Mouse (Mus musculus): ENCODE data around the gene Ahcyl2. TPM values are rescaled to one million over a fixed set of nuclear protein-coding genes. Genes with fewer than 3 reads are reported as not detected.

Gene Ahcyl2
- total and polyA plus RNA-seq, 2 experiments from 2014 or later = 16.0 to 66.7 TPM

- Histone ChIP-seq H3K4me3 (ENCODE audit: low read depth, low read length) (no peak overlapping the region), H3K36me3 (ENCODE audit: insufficient read depth, low read length) (no peaks in the 10 kb centered on the region), H3K27ac (ENCODE audit: low read depth, low read length) (no peak overlapping the region), H3K27me3 (ENCODE audit: insufficient read depth, low read length) (no peaks in the 10 kb centered on the region), H3K4me1 (ENCODE audit: insufficient read depth, low read length) (no peaks in the 10 kb centered on the region), H3K9ac (replicated peaks; ENCODE audit: low read length, poor library complexity, severe bottlenecking) (no peak overlapping the region), H3K9me3 (ENCODE audit: low read length) (no peaks in the 10 kb centered on the region), H3K4me2 (ENCODE audit: low read depth, low read length, poor library complexity, severe bottlenecking) (no peak overlapping the region)
- no peak for ATAC-seq (ENCODE audit: low FRiP score)
- peak; percentile 71 for TF ChIP-seq CTCF (IDR thresholded peaks at IDR 0.05)
- DNase-seq (ENCODE audit: low spot score) = peak; percentile 65
- 82% methylated on average over 2 of the region's 2 CpGs for WGBS
Observed at GRCm38 (mm10) chr6:29946568-29946967, 178.8 kb downstream of the Ahcyl2 start.

GRCm38 (mm10) chr6:29947823-29948222, 180.0 kb downstream of the Ahcyl2 start:
- no peaks in the 10 kb centered on the region for H3K36me3 ChIP-seq (ENCODE audit: insufficient read depth, low read length)
- no peak overlapping the region for H3K4me3 ChIP-seq (ENCODE audit: low read depth, low read length)
- DNase-seq (ENCODE audit: low spot score) = no peak
- H3K4me1 ChIP-seq (ENCODE audit: insufficient read depth, low read length) = no peaks in the 10 kb centered on the region
- no peak for TF ChIP-seq CTCF (IDR thresholded peaks at IDR 0.05)
- no peak overlapping the region for H3K9ac ChIP-seq (replicated peaks; ENCODE audit: low read length, poor library complexity, severe bottlenecking)
- WGBS = 61% methylated on average over 6 of the region's 6 CpGs
- no peak for ATAC-seq (ENCODE audit: low FRiP score)
- H3K27ac ChIP-seq (ENCODE audit: low read depth, low read length) = no peak overlapping the region
- no peaks in the 10 kb centered on the region for H3K27me3 ChIP-seq (ENCODE audit: insufficient read depth, low read length)
- H3K4me2 ChIP-seq (ENCODE audit: low read depth, low read length, poor library complexity, severe bottlenecking) = no peak overlapping the region
- H3K9me3 ChIP-seq (ENCODE audit: low read length) = no peaks in the 10 kb centered on the region

- WGBS = 91% methylated on average over 4 of the region's 4 CpGs
- H3K36me3 ChIP-seq (ENCODE audit: insufficient read depth, low read length) = no peaks in the 10 kb centered on the region
- H3K9ac ChIP-seq (replicated peaks; ENCODE audit: low read length, poor library complexity, severe bottlenecking) = no peak overlapping the region
- TF ChIP-seq CTCF (IDR thresholded peaks at IDR 0.05) = no peak
- ATAC-seq (ENCODE audit: low FRiP score) (no peak), DNase-seq (ENCODE audit: low spot score) (no peak)
- H3K27me3 ChIP-seq (ENCODE audit: insufficient read depth, low read length) = peaks cover 3% of the 10 kb centered on the region; the same call in 1 of the 2 replicates
- H3K4me2 ChIP-seq (ENCODE audit: low read depth, low read length, poor library complexity, severe bottlenecking) = no peak overlapping the region
- no peaks in the 10 kb centered on the region for H3K9me3 ChIP-seq (ENCODE audit: low read length)
- H3K27ac ChIP-seq (ENCODE audit: low read depth, low read length) = no peak overlapping the region
- no peaks in the 10 kb centered on the region for H3K4me1 ChIP-seq (ENCODE audit: insufficient read depth, low read length)
- no peak overlapping the region for H3K4me3 ChIP-seq (ENCODE audit: low read depth, low read length)
Observed at GRCm38 (mm10) chr6:29956749-29957148, 188.9 kb downstream of the Ahcyl2 start.

- Histone ChIP-seq H3K4me1 (ENCODE audit: insufficient read depth, low read length) (no peaks in the 10 kb centered on the region), H3K4me3 (ENCODE audit: low read depth, low read length) (no peak overlapping the region), H3K27ac (ENCODE audit: low read depth, low read length) (no peak overlapping the region), H3K4me2 (ENCODE audit: low read depth, low read length, poor library complexity, severe bottlenecking) (no peak overlapping the region), H3K9me3 (ENCODE audit: low read length) (no peaks in the 10 kb centered on the region), H3K9ac (replicated peaks; ENCODE audit: low read length, poor library complexity, severe bottlenecking) (no peak overlapping the region), H3K27me3 (ENCODE audit: insufficient read depth, low read length) (peaks cover 3% of the 10 kb centered on the region; the same call in 1 of the 2 replicates), H3K36me3 (ENCODE audit: insufficient read depth, low read length) (no peaks in the 10 kb centered on the region)
- DNase-seq (ENCODE audit: low spot score) (no peak), ATAC-seq (ENCODE audit: low FRiP score) (no peak)
- TF ChIP-seq CTCF (IDR thresholded peaks at IDR 0.05) = no peak
- 65% methylated on average over 3 of the region's 3 CpGs for WGBS
Observed at GRCm38 (mm10) chr6:29958669-29959068, 190.9 kb downstream of the Ahcyl2 start.

GRCm38 (mm10) chr6:29961081-29961480, 193.3 kb downstream of the Ahcyl2 start:
- no peak for DNase-seq (ENCODE audit: low spot score)
- Histone ChIP-seq H3K4me3 (ENCODE audit: low read depth, low read length) (no peak overlapping the region), H3K4me1 (ENCODE audit: insufficient read depth, low read length) (no peaks in the 10 kb centered on the region), H3K9me3 (ENCODE audit: low read length) (no peaks in the 10 kb centered on the region), H3K27me3 (ENCODE audit: insufficient read depth, low read length) (peaks cover 3% of the 10 kb centered on the region; the same call in 1 of the 2 replicates), H3K27ac (ENCODE audit: low read depth, low read length) (no peak overlapping the region), H3K4me2 (ENCODE audit: low read depth, low read length, poor library complexity, severe bottlenecking) (no peak overlapping the region), H3K36me3 (ENCODE audit: insufficient read depth, low read length) (no peaks in the 10 kb centered on the region), H3K9ac (replicated peaks; ENCODE audit: low read length, poor library complexity, severe bottlenecking) (no peak overlapping the region)
- ATAC-seq (ENCODE audit: low FRiP score) = no peak
- no peak for TF ChIP-seq CTCF (IDR thresholded peaks at IDR 0.05)
- WGBS = 95% methylated on average over 6 of the region's 6 CpGs

Other genes with a start within 250 kb of the Ahcyl2 start
- 3.2 and 3.5 TPM in 2 replicates for gene Irf5, start 241.4 kb upstream of the Ahcyl2 start, total RNA-seq (2014; rRNA removed)
- 1.7 and 2.0 TPM in 2 replicates for gene Irf5, start 241.4 kb upstream of the Ahcyl2 start, polyA plus RNA-seq (2015; fragmentation: Nextera tagmentation; extraction: Ambion mirVana)
- 72.6 and 81.0 TPM in 2 replicates for gene Tnpo3, start 158.1 kb upstream of the Ahcyl2 start, total RNA-seq (2014; rRNA removed)
- gene Tnpo3, start 158.1 kb upstream of the Ahcyl2 start, polyA plus RNA-seq (2015; fragmentation: Nextera tagmentation; extraction: Ambion mirVana) = 56.9 and 57.9 TPM in 2 replicates
- 13.8 and 18.5 TPM in 2 replicates for gene Tspan33, start 73.8 kb upstream of the Ahcyl2 start, total RNA-seq (2014; rRNA removed)
- gene Tspan33, start 73.8 kb upstream of the Ahcyl2 start, polyA plus RNA-seq (2015; fragmentation: Nextera tagmentation; extraction: Ambion mirVana) = 10.7 and 12.4 TPM in 2 replicates
- gene Smo, start 32.5 kb upstream of the Ahcyl2 start, total RNA-seq (2014; rRNA removed) = 38.7 and 42.3 TPM in 2 replicates
- gene Smo, start 32.5 kb upstream of the Ahcyl2 start, polyA plus RNA-seq (2015; fragmentation: Nextera tagmentation; extraction: Ambion mirVana) = 7.2 and 7.8 TPM in 2 replicates
- gene Strip2, start 149.0 kb downstream of the Ahcyl2 start, total RNA-seq (2014; rRNA removed) = 12.5 and 13.3 TPM in 2 replicates
- gene Strip2, start 149.0 kb downstream of the Ahcyl2 start, polyA plus RNA-seq (2015; fragmentation: Nextera tagmentation; extraction: Ambion mirVana) = 5.2 and 5.8 TPM in 2 replicates